Mouse (Mus musculus): ENCODE results near the gene Rnf2.
"Not testable (repeated sequence)": the region's sequence is repeated elsewhere in the genome, so short reads cannot be mapped to it uniquely, and the experiment has no call there.

Rnf2 gene

GRCm38 (mm10) chr1:151484754-151485153 is 16.0 kb downstream of the Rnf2 start:
- no peak for DNase-seq (ENCODE audit: low spot score in 2 of 2)

- peak in 1 of 2 experiments; percentile 20 for DNase-seq (ENCODE audit: low spot score in 2 of 2)
Observed at GRCm38 (mm10) chr1:151483568-151483967, 17.2 kb downstream of the Rnf2 start.

GRCm38 (mm10) chr1:151482497-151482896 is 18.3 kb downstream of the Rnf2 start:
- no peak for DNase-seq (ENCODE audit: low spot score in 2 of 2)

GRCm38 (mm10) chr1:151472386-151472785 is 28.4 kb downstream of the Rnf2 start:
- DNase-seq (ENCODE audit: low spot score in 2 of 2): not testable (repeated sequence)

- DNase-seq (ENCODE audit: low spot score in 2 of 2): no peak
Observed at GRCm38 (mm10) chr1:151471429-151471828, 29.3 kb downstream of the Rnf2 start.

- no peak for DNase-seq (ENCODE audit: low spot score in 2 of 2)
Observed at GRCm38 (mm10) chr1:151466571-151466970, 34.2 kb downstream of the Rnf2 start.

GRCm38 (mm10) chr1:151464914-151465313 is 35.8 kb downstream of the Rnf2 start:
- DNase-seq (ENCODE audit: low spot score in 2 of 2): no peak

- DNase-seq (ENCODE audit: low spot score in 2 of 2): no peak
Observed at GRCm38 (mm10) chr1:151461265-151461664, 39.5 kb downstream of the Rnf2 start.

- DNase-seq (ENCODE audit: low spot score in 2 of 2): no peak
Observed at GRCm38 (mm10) chr1:151457087-151457486, 43.7 kb downstream of the Rnf2 start.

- no peak for DNase-seq (ENCODE audit: low spot score in 2 of 2)
Observed at GRCm38 (mm10) chr1:151451946-151452345, 48.8 kb downstream of the Rnf2 start.

- DNase-seq (ENCODE audit: low spot score in 2 of 2): no peak
Observed at GRCm38 (mm10) chr1:151450851-151451250, 49.9 kb downstream of the Rnf2 start.

- DNase-seq (ENCODE audit: low spot score in 2 of 2): no peak
Observed at GRCm38 (mm10) chr1:151449866-151450265, 50.9 kb downstream of the Rnf2 start.

GRCm38 (mm10) chr1:151435431-151435830 is 65.3 kb downstream of the Rnf2 start:
- no peak for DNase-seq (ENCODE audit: low spot score in 2 of 2)

GRCm38 (mm10) chr1:151429316-151429715 is 71.4 kb downstream of the Rnf2 start:
- DNase-seq (ENCODE audit: low spot score in 2 of 2): no peak

GRCm38 (mm10) chr1:151428263-151429221 is 72.2 kb downstream of the Rnf2 start, which contains the start of the genes Swt1 and Trmt1l:
Gene Swt1 (minus strand): TSS chr1:151428455.
Gene Trmt1l (plus strand): TSS chr1:151428542.
- DNase-seq (ENCODE audit: low spot score in 2 of 2): peak; percentile 98 to 99

GRCm38 (mm10) chr1:151427888-151428262 is 72.9 kb downstream of the Rnf2 start:
- no peak for DNase-seq (ENCODE audit: low spot score in 2 of 2)

GRCm38 (mm10) chr1:151426947-151427600 is 73.7 kb downstream of the Rnf2 start:
- DNase-seq (ENCODE audit: low spot score in 2 of 2): no peak

- no peak for DNase-seq (ENCODE audit: low spot score in 2 of 2)
Observed at GRCm38 (mm10) chr1:151422178-151422577, 78.6 kb downstream of the Rnf2 start.

GRCm38 (mm10) chr1:151409827-151410226 is 90.9 kb downstream of the Rnf2 start:
- DNase-seq (ENCODE audit: low spot score in 2 of 2): no peak

Measured in left cerebral cortex, adult 9 months (tissue).